Mouse (Mus musculus) adrenal gland, adult (tissue): ENCODE data around the gene Ctse.

Source experiments
- DNase-seq, 2 experiments: peaks; one replicate each; pipeline ENCODE4 v3.0.0; 2022 to 2023; ENCODE audit warnings: low spot score in 1 of 2; ENCODE audit not compliant: inconsistent age in 2 of 2

Gene Ctse

GRCm38 (mm10) chr1:131652670-131653443 is 14.8 kb downstream of the Ctse start:
- DNase-seq: no peak

GRCm38 (mm10) chr1:131655601-131656000 is 17.5 kb downstream of the Ctse start:
- DNase-seq: no peak

GRCm38 (mm10) chr1:131657945-131658354 is 19.8 kb downstream of the Ctse start:
- peak; percentile 89 to 94 for DNase-seq

GRCm38 (mm10) chr1:131659512-131660085 is 21.5 kb downstream of the Ctse start:
- DNase-seq: no peak

GRCm38 (mm10) chr1:131660266-131660665 is 22.2 kb downstream of the Ctse start:
- DNase-seq: no peak

GRCm38 (mm10) chr1:131660716-131661472 is 22.8 kb downstream of the Ctse start:
- DNase-seq: no peak

GRCm38 (mm10) chr1:131661749-131662148 is 23.6 kb downstream of the Ctse start:
- no peak for DNase-seq

- DNase-seq: no peak
Measured at GRCm38 (mm10) chr1:131663286-131663995, 25.3 kb downstream of the Ctse start.

- DNase-seq: no peak
Measured at GRCm38 (mm10) chr1:131664136-131664535, 26.0 kb downstream of the Ctse start.

GRCm38 (mm10) chr1:131665886-131666285 is 27.8 kb downstream of the Ctse start:
- no peak for DNase-seq

GRCm38 (mm10) chr1:131671113-131671512 is 33.0 kb downstream of the Ctse start:
- DNase-seq: no peak

- DNase-seq: no peak
Measured at GRCm38 (mm10) chr1:131672361-131672760, 34.3 kb downstream of the Ctse start.

GRCm38 (mm10) chr1:131679644-131680043 is 41.5 kb downstream of the Ctse start:
- no peak for DNase-seq

GRCm38 (mm10) chr1:131687739-131688138 is 49.6 kb downstream of the Ctse start:
- DNase-seq: no peak

GRCm38 (mm10) chr1:131688475-131688874 is 50.4 kb downstream of the Ctse start, which contains the start of gene Rab7b:
Gene Rab7b, plus strand, starts transcription at chr1:131688695.
- peak; percentile 76 to 85 for DNase-seq

GRCm38 (mm10) chr1:131689016-131689415 is 50.9 kb downstream of the Ctse start:
- no peak for DNase-seq

- no peak for DNase-seq
Measured at GRCm38 (mm10) chr1:131689899-131690298, 51.8 kb downstream of the Ctse start.

- DNase-seq: peak; percentile 78 to 79
Measured at GRCm38 (mm10) chr1:131690435-131690834, 52.3 kb downstream of the Ctse start.

- peak; percentile 75 to 89 for DNase-seq
Measured at GRCm38 (mm10) chr1:131691356-131691755, 53.2 kb downstream of the Ctse start.

GRCm38 (mm10) chr1:131695308-131695707 is 57.2 kb downstream of the Ctse start:
- DNase-seq: no peak

GRCm38 (mm10) chr1:131696325-131696724 is 58.2 kb downstream of the Ctse start:
- DNase-seq: no peak
